Mouse (Mus musculus) lung, adult 18-20 months (tissue): ENCODE data around the gene Tgm6.

Source experiments
- DNase-seq, 2 experiments: peaks; one replicate each; pipeline ENCODE4 v3.0.0; 2022; ENCODE audit warnings: mixed read lengths in 2 of 2

Gene Tgm6

DNA sequence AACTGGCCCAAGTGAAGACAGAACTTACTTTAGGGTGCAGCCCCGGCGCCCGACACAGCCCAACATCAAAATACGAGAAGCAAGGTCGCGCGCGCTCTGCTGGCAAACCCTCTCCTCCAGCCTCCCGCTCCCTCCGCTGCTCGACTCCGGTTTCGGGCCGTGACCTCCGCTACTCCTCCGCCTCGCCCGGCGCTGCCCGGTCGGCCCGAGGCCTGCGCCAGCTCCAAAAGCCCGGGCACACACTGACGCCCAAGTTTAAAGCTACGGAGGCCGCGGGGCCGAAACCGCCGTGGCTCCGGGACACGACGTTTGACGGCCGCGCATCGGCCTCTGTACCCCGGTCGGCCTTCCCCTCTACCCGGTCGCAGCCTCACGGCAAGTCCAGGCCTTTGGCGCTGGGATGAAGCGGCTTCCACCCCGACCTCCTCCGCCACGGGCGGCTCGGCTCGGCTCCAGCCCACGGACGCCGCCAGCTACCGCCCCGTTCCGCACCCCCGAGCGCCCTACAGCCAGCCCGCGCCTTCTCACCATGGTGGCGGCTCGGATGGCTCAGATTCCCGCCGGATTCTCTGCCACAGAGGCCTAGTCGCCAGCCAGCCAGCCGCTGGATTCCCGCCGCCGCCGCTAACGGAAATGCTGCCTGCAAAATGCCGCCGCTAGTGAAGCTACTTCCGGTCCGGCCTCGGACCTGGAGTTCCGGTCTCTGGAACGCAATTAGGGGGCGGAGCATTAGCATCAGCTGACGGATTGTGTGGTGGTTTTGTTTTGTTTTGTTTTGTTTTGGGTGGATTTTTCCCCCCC, 66.7 kb downstream of the Tgm6 start, which contains the start of gene Snrpb:
Gene Snrpb (minus strand): TSS at position 698 of the 801 bp plus-strand sequence.
- peak; percentile 89 to 92 for DNase-seq

DNA sequence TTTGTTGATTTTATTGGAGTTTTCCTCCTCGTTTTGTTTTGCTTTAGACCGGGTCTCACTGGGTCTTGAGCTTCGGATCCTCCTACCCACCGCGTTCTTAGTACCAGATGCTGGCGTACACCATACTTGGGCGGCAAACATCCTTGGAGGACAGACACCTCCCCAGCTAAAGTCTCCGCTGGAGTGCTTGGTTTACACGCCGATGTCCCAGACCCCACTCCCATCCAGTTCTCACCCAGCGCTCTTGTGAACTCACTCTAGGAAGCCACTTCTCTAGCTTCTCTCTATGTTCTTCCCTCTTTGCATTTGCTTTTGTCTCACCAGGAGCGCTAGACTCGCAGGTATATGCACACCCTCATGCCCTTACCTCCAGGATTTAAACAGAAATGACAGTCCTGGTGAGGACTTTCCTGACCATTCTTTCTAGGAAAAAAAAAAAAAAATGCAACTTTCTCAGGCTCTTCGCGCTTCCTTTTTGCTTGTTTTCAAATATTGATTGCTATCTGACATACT, 67.3 kb downstream of the Tgm6 start:
- DNase-seq: no peak

DNA sequence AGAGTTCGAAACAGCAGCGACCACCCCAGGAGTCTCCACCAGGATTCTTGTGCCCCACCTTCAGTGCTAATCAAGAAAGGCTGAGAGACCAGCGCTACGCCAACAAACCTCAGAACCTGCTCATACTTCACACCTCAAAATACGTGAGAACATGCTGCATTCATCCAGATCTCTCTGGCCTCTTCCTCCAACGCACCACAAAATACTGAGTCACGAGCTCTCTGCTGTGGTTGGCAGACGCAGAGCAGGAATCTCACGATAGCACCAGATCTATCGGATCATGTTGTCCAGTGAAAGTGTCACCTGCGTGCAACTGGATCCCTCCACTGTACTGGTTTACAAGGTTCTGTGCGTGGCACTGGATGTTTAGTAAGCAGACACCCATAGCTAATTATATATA, 76.2 kb downstream of the Tgm6 start:
- no peak for DNase-seq

DNA sequence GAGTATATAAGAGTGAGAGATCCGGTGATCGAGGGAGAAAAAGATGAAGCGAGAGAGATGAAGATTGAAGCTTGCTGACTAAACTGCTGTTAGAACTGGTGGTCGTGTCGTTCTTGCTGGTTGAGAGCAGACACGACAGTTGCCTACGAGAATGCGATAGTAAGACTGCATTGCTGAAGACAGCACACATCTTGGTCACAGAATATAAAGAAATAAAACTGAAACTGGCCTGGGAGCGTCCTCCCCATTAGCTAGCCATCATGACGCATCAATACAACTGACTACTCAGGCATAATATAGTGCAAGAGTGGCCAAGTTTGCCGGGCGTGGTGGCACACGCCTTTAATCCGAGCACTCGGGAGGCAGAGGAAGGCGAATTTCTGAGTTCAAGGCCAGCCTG, 82.7 kb downstream of the Tgm6 start, which contains the start of gene Tmc2:
Gene Tmc2 (plus strand): TSS at position 301 of the 400 bp plus-strand sequence.
- DNase-seq: no peak

DNA sequence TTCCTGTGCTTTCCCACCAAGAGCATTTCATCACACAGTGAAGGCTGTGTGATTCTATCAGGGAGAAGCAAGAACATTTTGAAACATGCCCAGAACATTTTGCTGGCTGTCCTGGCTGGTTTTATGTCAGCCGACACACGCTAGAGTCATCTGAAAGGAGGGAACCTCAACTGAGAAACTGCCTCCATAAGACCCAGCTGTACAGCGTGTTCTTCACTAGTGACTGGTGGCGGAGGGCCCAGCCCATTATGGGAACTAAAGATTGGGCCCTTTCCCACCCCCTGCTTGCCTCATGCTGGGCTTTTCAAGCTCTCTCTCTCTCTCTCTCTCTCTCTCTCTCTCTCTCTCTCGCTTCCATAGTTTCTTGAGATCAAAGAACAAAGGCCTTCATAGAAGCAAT, 88.7 kb downstream of the Tgm6 start:
- no peak for DNase-seq
